Comparison of ENCODE assay signal across 9 mouse cellular contexts in genomic region chr1:105711227-105711626, GRCm38 (mm10). TPM values are rescaled to one million over a fixed set of nuclear protein-coding genes. Genes with fewer than 3 reads are reported as not detected.
A peak's percentile ranks its signal among the peaks of the same experiment; 100 is the strongest.
DNase-seq lines count a peak whose midpoint lies in the region; ATAC-seq and TF ChIP-seq lines count a peak whose summit lies in the region.
"Had no signal": no experiment of that assay in that cellular context is flagged by ENCODE, and none has a peak within 500 bp of the region (broad histone marks: within the 10 kb centered on the region; RNA-seq: fewer than 3 reads in every experiment).

No protein-coding gene starts in this region.

- DNase-seq in gastrocnemius, adult 2 months: no peak
- no peak for DNase-seq in gastrocnemius, postnatal 4 days (ENCODE audit: low spot score in 2 of 2)
- DNase-seq in liver: peak; percentile 10
- peak; percentile 34 for DNase-seq in embryonic facial prominence, embryonic 14.5 days (ENCODE audit: low spot score)
- no peak for DNase-seq in neural tube, embryonic 10.5 days (ENCODE audit: extremely low spot score, low spot score)

- H3K9me3 ChIP-seq in liver, embryonic 12.5 days (replicated peaks): no peaks in the 10 kb centered on the region
- no peaks in the 10 kb centered on the region for H3K9me3 ChIP-seq in E14TG2a.4 (ENCODE audit: low read length)
- no peaks in the 10 kb centered on the region for H3K9me3 ChIP-seq in embryonic facial prominence, embryonic 14.5 days (ENCODE audit: control insufficient read depth, low read length)
- no peaks in the 10 kb centered on the region for H3K9me3 ChIP-seq in midbrain, embryonic 16.5 days (replicated peaks; ENCODE audit: control insufficient read depth, low read length, poor library complexity, severe bottlenecking)
- H3K9me3 ChIP-seq: megakaryocyte, embryonic 14.5 days had no signal

- H3K4me3 ChIP-seq in gastrocnemius, adult 2 months: no peak overlapping the region
- no peak overlapping the region for H3K4me3 ChIP-seq in liver, embryonic 12.5 days
- no peak overlapping the region for H3K4me3 ChIP-seq in E14TG2a.4 (replicated peaks; ENCODE audit: low read length)
- no peak overlapping the region for H3K4me3 ChIP-seq in embryonic facial prominence, embryonic 14.5 days (ENCODE audit: low read depth, low read length)
- no peak overlapping the region for H3K4me3 ChIP-seq in midbrain, embryonic 16.5 days (ENCODE audit: low read depth, low read length)
- H3K4me3 ChIP-seq: megakaryocyte, embryonic 14.5 days had no signal

- H3K4me2 ChIP-seq in liver, embryonic 12.5 days: no peak overlapping the region
- no peak overlapping the region for H3K4me2 ChIP-seq in embryonic facial prominence, embryonic 14.5 days (ENCODE audit: low read depth, low read length)
- H3K4me2 ChIP-seq in midbrain, embryonic 16.5 days (ENCODE audit: low read length): no peak overlapping the region

- ATAC-seq in liver, embryonic 12.5 days: no peak
- no peak for ATAC-seq in embryonic facial prominence, embryonic 14.5 days (ENCODE audit: low read depth)
- no peak for ATAC-seq in midbrain, embryonic 16.5 days

- TF ChIP-seq CTCF in gastrocnemius, adult 2 months (IDR thresholded peaks at IDR 0.05): peak; percentile 76
- peak; percentile 48 for TF ChIP-seq CTCF in E14TG2a.4 (conservative IDR thresholded peaks at IDR 0.05; ENCODE audit: low read length)

- H3K9ac ChIP-seq in liver, embryonic 12.5 days: no peak overlapping the region
- no peak overlapping the region for H3K9ac ChIP-seq in embryonic facial prominence, embryonic 14.5 days (ENCODE audit: low read depth, low read length)
- H3K9ac ChIP-seq in midbrain, embryonic 16.5 days (ENCODE audit: low read depth, low read length): no peak overlapping the region

- H3K27ac ChIP-seq in gastrocnemius, adult 2 months: no peak overlapping the region
- H3K27ac ChIP-seq in liver, embryonic 12.5 days: no peak overlapping the region
- no peak overlapping the region for H3K27ac ChIP-seq in embryonic facial prominence, embryonic 14.5 days (replicated peaks; ENCODE audit: low read depth, low read length)
- no peak overlapping the region for H3K27ac ChIP-seq in midbrain, embryonic 16.5 days (ENCODE audit: low read length)

- 63% methylated on average over 1 of the region's 1 CpGs for WGBS in liver, embryonic 12.5 days (ENCODE audit: insufficient replicate concordance)
- WGBS in embryonic facial prominence, embryonic 14.5 days: 30% methylated on average over 1 of the region's 1 CpGs
- 42% methylated on average over 1 of the region's 1 CpGs for WGBS in midbrain, embryonic 16.5 days

- H3K36me3 ChIP-seq in liver, embryonic 12.5 days: peaks cover 43% of the 10 kb centered on the region
- peaks cover 42% of the 10 kb centered on the region for H3K36me3 ChIP-seq in E14TG2a.4 (ENCODE audit: insufficient read depth, low read length)
- peaks cover 20% of the 10 kb centered on the region for H3K36me3 ChIP-seq in embryonic facial prominence, embryonic 14.5 days (ENCODE audit: control insufficient read depth, insufficient read depth, low read length)
- H3K36me3 ChIP-seq in midbrain, embryonic 16.5 days (ENCODE audit: control insufficient read depth, insufficient read depth, low read length): peaks cover 20% of the 10 kb centered on the region

- intact Hi-C loops in gastrocnemius, adult 2 months (cut with DNase I): loop anchor here (2.0 kb wide), 1 partner anchor 52 kb away; no protein-coding TSS in a partner anchor

- no peaks in the 10 kb centered on the region for H3K4me1 ChIP-seq in liver, embryonic 12.5 days
- H3K4me1 ChIP-seq in E14TG2a.4 (replicated peaks; ENCODE audit: low read depth, low read length): peaks cover 14% of the 10 kb centered on the region
- H3K4me1 ChIP-seq in embryonic facial prominence, embryonic 14.5 days (ENCODE audit: control insufficient read depth, insufficient read depth, low read length): no peaks in the 10 kb centered on the region
- H3K4me1 ChIP-seq in midbrain, embryonic 16.5 days (ENCODE audit: control insufficient read depth, insufficient read depth, low read length): no peaks in the 10 kb centered on the region

- no peaks in the 10 kb centered on the region for H3K27me3 ChIP-seq in liver, embryonic 12.5 days (replicated peaks)
- H3K27me3 ChIP-seq in E14TG2a.4 (ENCODE audit: insufficient read depth, low read length): no peaks in the 10 kb centered on the region
- no peaks in the 10 kb centered on the region for H3K27me3 ChIP-seq in embryonic facial prominence, embryonic 14.5 days (replicated peaks; ENCODE audit: control insufficient read depth, insufficient read depth, low read length)
- H3K27me3 ChIP-seq in midbrain, embryonic 16.5 days (ENCODE audit: control insufficient read depth, insufficient read depth, low read depth, low read length): no peaks in the 10 kb centered on the region
- H3K27me3 ChIP-seq: megakaryocyte, embryonic 14.5 days had no signal

RNA-seq across cellular contexts. Expression of gene Relch, which starts 47.6 kb away (rescaled TPM):
- total RNA-seq in gastrocnemius, adult 2 months (2021): 10 to 100 TPM in 1 of 2 experiments, 1 to 10 TPM in 1; 9.6 to 11.3 TPM
- 10 to 100 TPM; 27.8 to 29.0 TPM for total RNA-seq in gastrocnemius, postnatal 4 days (2021)
- polyA plus RNA-seq in liver, embryonic 12.5 days (2016; fragmentation: Nextera tagmentation; extraction: Ambion mirVana): 19.1 and 21.6 TPM in 2 replicates
- polyA plus RNA-seq in embryonic facial prominence, embryonic 14.5 days (2014; fragmentation: Nextera tagmentation; extraction: Ambion mirVana): 21.8 and 25.5 TPM in 2 replicates
- polyA plus RNA-seq in midbrain, embryonic 16.5 days (2015; fragmentation: Nextera tagmentation; extraction: Ambion mirVana): 45.0 and 50.2 TPM in 2 replicates

RNA-seq across cellular contexts. Expression of gene Pign, which starts 47.8 kb away (rescaled TPM):
- total RNA-seq in gastrocnemius, adult 2 months (2021): 10 to 100 TPM in 1 of 2 experiments, 1 to 10 TPM in 1; 6.8 to 11.2 TPM
- total RNA-seq in gastrocnemius, postnatal 4 days (2021): 10 to 100 TPM; 18.7 to 25.0 TPM
- polyA plus RNA-seq in liver, embryonic 12.5 days (2016; fragmentation: Nextera tagmentation; extraction: Ambion mirVana): 9.5 and 9.7 TPM in 2 replicates
- polyA plus RNA-seq in embryonic facial prominence, embryonic 14.5 days (2014; fragmentation: Nextera tagmentation; extraction: Ambion mirVana): 13.1 and 14.5 TPM in 2 replicates
- polyA plus RNA-seq in midbrain, embryonic 16.5 days (2015; fragmentation: Nextera tagmentation; extraction: Ambion mirVana): 8.1 and 10.0 TPM in 2 replicates

Comparison
In these comparisons a context has a peak if more than half of its experiments do, and no peak if none do; other contexts are left out.
1. DNase-seq: peak in liver (single experiment) and embryonic facial prominence, embryonic 14.5 days (single experiment); none in gastrocnemius, adult 2 months (single experiment), gastrocnemius, postnatal 4 days (0 of 2) and neural tube, embryonic 10.5 days (single experiment).